Mouse (Mus musculus): ENCODE measurements around the gene Olfr1042.

DNA sequence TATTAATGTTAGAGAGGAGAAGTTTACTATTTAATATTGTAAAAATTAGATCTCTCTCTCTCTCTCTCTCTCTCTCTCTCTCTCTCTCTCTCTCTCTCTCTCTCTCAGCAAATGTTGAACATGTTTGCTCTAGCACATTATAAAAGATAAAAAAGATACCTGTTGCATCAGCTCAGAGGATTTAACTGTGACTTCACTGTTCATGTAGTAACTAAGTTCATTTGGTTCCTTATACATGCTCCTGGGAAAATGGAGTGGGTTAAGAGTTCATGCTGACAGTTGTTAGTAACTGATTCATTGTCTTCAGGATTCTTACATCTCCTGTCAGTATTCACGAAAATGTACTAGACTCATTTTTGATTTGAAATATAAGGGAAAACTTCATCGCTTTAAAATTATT lies 5.8 kb upstream of the Olfr1042 start, which contains the start of gene Olfr1043:
- TF ChIP-seq CTCF (IDR thresholded peaks at IDR 0.05; ENCODE audit: borderline replicate concordance, insufficient read depth, low read length) (no peak), POLR2A (IDR thresholded peaks at IDR 0.05; ENCODE audit: low read depth, low read length) (no peak)

Data from embryonic fibroblast, embryonic 13.5 days (primary cell).